Mouse (Mus musculus): Measurements from ENCODE around the gene Gm20388.
"Not testable (repeated sequence)": the region's sequence is repeated elsewhere in the genome, so short reads cannot be mapped to it uniquely, and the experiment has no call there.

GRCm38 (mm10) chr8:124177092-124177491 is 4266.5 kb downstream of the Gm20388 start:
- TF ChIP-seq CTCF (IDR thresholded peaks at IDR 0.05; ENCODE audit: borderline replicate concordance, insufficient read depth, low read depth, low read length); POLR2A (IDR thresholded peaks at IDR 0.05; ENCODE audit: borderline replicate concordance, insufficient read depth, low read length): not testable (repeated sequence)
